Mouse (Mus musculus) midbrain, embryonic 16.5 days (tissue): ENCODE data around the gene Apom. TPM values are rescaled to one million over a fixed set of nuclear protein-coding genes. Genes with fewer than 3 reads are reported as not detected.

Source experiments
- ATAC-seq: fragments of 200-750 bp; cut with Nextera tagmentation; 2 replicates; pipeline ENCODE4 v1.8.0; 2017; ENCODE audit warnings: moderate TSS enrichment
- H3K27ac ChIP-seq: fragments of 300-500 bp; sonication (generic); 2 replicates; pipeline ENCODE4 v1.5.1; 2014; ENCODE audit warnings: mild to moderate bottlenecking, low read length, mixed read lengths
- H3K27me3 ChIP-seq: fragments of 300-500 bp; sonication (generic); 2 replicates; pipeline ENCODE4 v1.6.1; 2014; ENCODE audit warnings: low read depth, low read length, mixed read lengths; ENCODE audit not compliant: control insufficient read depth, insufficient read depth
- H3K36me3 ChIP-seq: fragments of 300-500 bp; sonication (generic); 2 replicates; pipeline ENCODE4 v1.6.1; 2014; ENCODE audit warnings: mild to moderate bottlenecking, low read length, moderate library complexity, mixed read lengths; ENCODE audit not compliant: control insufficient read depth, insufficient read depth
- H3K4me1 ChIP-seq: fragments of 300-500 bp; sonication (generic); 2 replicates; pipeline ENCODE4 v1.6.1; 2014; ENCODE audit warnings: mild to moderate bottlenecking, low read length, mixed read lengths; ENCODE audit not compliant: control insufficient read depth, insufficient read depth
- H3K4me2 ChIP-seq: fragments of 300-500 bp; sonication (generic); 2 replicates; pipeline ENCODE4 v1.6.1; 2014; ENCODE audit warnings: mild to moderate bottlenecking, low read length, mixed read lengths
- H3K4me3 ChIP-seq: fragments of 300-500 bp; sonication (generic); 2 replicates; pipeline ENCODE4 v1.5.1; 2014; ENCODE audit warnings: low read depth, mild to moderate bottlenecking, low read length, moderate library complexity, mixed read lengths
- H3K9ac ChIP-seq: fragments of 300-500 bp; sonication (generic); 2 replicates; pipeline ENCODE4 v1.6.1; 2014; ENCODE audit warnings: low read depth, low read length, mixed read lengths
- H3K9me3 ChIP-seq: fragments of 300-500 bp; sonication (generic); replicated peaks from 2 replicates; pipeline ENCODE4 v1.6.1; 2014; ENCODE audit warnings: mild to moderate bottlenecking, low read length, mixed read lengths; ENCODE audit not compliant: control insufficient read depth, poor library complexity, severe bottlenecking
- WGBS: fragments of 180-500 bp; shearing (Covaris S2); extraction: QIAGEN DNeasy Blood & Tissue Kit; methylation state at CpG from one replicate; pipeline ENCODE4 v1.1.7; 2014; 5-methylcytosine and 5-hydroxymethylcytosine counted together
- polyA plus RNA-seq: library from polyadenylated mRNA; unstranded; fragments of >200 nt; fragmentation: Nextera tagmentation; extraction: Ambion mirVana; gene quantifications from 2 replicates; pipeline ENCODE4 v1.2.1, GENCODE M21; 2015

The Apom gene
- polyA plus RNA-seq, 1 experiment from 2014 or later = 0.24 TPM

DNA sequence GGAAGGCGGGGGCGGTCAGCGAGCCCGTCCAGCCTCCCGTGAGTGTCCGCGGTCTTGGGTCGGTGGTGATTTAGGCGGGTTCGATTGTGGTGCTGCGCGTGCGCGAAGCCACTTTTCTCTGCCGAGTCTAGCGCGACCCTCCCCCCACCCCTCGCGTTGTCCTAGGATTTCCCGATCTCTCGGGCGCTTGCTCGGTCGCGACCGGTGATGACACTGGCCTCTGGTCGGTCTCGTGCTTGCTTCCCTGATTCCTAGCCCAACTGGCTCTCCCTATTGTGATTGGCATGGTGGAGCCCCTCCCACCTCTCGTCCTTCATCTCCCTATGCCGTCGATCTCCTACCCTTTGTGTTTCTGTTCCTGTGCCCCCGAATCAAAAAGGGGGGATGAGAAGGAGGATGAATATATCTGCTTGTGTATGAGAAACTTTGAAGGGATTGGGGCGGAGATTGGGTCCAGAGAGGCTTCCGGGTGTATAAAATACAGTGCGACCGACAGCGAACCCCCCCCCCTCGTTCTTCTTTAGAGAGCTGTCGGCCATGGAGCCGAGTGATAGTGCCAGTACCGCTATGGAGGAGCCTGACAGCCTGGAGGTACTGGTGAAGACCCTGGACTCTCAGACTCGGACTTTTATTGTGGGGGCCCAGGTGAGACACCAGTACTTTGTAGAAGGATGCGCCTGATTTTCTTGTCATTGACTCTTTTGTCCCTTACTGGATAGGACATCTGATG, 3.9 kb upstream of the Apom start:
- no peaks in the 10 kb centered on the region for H3K27me3 ChIP-seq
- H3K9me3 ChIP-seq = no peaks in the 10 kb centered on the region
- H3K4me2 ChIP-seq = peak overlapping the region; percentile 96
- H3K4me3 ChIP-seq = peak overlapping the region; percentile 79
- peak; percentile 68 for ATAC-seq
- peak overlapping the region; percentile 95 for H3K27ac ChIP-seq
- peak overlapping the region; percentile 84 for H3K9ac ChIP-seq
- peaks cover 14% of the 10 kb centered on the region for H3K36me3 ChIP-seq
- WGBS = under 1% methylated on average over 43 of the region's 43 CpGs
- H3K4me1 ChIP-seq = peaks cover 26% of the 10 kb centered on the region

DNA sequence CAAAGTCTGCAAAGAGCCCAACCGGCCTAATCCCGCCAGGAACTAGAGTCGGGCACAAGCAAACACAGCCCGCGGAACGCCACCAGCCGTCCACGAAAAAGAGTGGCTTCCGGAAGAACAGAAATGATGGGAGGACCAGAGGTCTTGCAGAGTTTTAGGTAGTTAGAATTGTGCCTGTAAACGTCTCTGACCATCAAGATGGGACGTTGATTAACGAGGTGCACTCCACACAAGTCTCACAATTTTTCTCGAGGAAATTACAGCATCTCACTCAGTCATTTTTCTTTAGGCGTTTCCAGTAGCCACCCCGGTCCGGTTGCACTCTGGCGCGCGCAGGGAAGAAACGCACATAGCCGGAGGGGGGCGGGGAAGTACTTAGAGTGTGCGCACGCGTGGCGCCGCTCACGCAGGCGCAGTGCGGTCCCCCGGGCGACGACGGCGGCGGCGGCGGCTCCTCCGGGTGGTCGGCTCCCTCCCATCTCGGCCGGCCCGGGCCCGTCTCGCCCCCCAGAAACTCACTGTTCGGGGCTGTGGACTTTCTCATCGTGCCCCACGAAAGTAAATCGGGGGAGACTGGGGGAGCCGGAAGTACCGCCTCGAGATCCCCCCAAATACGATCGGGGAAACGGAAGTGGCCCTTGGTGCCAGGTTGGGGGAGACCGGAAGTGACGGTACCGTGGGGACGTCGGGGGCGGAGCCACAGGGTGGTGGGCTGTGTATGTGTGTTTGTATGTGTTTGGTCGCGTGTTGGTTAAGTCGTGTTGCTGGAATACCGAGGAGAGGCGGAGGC, 3.1 kb upstream of the Apom start, which contains the start of gene Bag6:
Gene Bag6, plus strand, starts transcription at position 378 of the 790 bp plus-strand sequence.
- H3K9me3 ChIP-seq = no peaks in the 10 kb centered on the region
- H3K36me3 ChIP-seq = peaks cover 6% of the 10 kb centered on the region
- peak within 1 kb of the TSS; percentile 95 for H3K27ac ChIP-seq
- peak; percentile 96 for ATAC-seq
- WGBS = under 1% methylated on average over 66 of the region's 66 CpGs
- no peaks in the 10 kb centered on the region for H3K27me3 ChIP-seq
- H3K4me3 ChIP-seq = peak within 1 kb of the TSS; percentile 79
- peak within 1 kb of the TSS; percentile 84 for H3K9ac ChIP-seq
- peaks cover 26% of the 10 kb centered on the region for H3K4me1 ChIP-seq
- peak within 1 kb of the TSS; percentile 96 for H3K4me2 ChIP-seq

DNA sequence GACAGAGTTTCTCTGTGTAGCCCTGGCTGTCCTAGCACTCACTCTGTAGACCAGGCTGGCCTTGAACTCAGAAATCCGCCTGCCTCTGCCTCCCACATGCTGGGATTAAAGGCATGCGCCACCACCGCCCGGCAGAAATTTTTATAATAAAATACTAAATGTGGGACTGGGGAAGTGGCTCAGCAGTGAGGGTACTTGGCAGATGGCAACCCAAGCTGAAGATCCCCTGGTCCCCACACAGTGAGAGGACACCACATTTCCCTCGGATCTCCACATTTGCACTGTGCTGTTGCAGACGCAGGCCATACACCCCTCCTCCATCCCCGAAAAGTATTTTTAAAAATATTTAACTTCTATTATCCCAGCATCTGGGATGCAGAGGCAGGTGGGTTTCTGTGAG, 1.7 kb upstream of the Apom start:
- H3K36me3 ChIP-seq = no peaks in the 10 kb centered on the region; the same call in 1 of the 2 replicates
- H3K9ac ChIP-seq = no peak overlapping the region
- no peaks in the 10 kb centered on the region for H3K27me3 ChIP-seq
- H3K4me3 ChIP-seq = no peak overlapping the region
- no peak overlapping the region for H3K27ac ChIP-seq
- H3K4me2 ChIP-seq = no peak overlapping the region
- 94% methylated on average over 7 of the region's 7 CpGs for WGBS
- H3K4me1 ChIP-seq = peaks cover 25% of the 10 kb centered on the region
- no peaks in the 10 kb centered on the region for H3K9me3 ChIP-seq
- no peak for ATAC-seq

DNA sequence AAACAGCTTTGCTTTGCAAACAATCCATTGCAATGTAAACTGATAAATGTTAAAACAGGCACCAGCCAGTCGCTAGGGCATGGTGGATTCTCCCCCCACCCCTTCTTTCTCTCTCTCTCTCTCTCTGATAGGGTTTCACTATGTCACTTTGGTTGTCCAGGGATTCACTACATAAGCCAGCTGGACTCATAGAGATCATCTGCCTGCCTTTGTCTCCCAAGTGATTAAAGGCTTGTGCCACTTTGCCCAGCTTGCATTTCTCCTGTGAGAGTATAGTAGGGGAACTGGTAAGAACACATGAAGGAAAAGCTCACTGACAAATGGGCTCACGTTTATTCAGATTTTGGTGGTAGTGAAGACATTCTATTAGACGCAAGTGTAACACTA, 317 bp upstream of the Apom start:
- peaks cover 19% of the 10 kb centered on the region for H3K4me1 ChIP-seq
- H3K27me3 ChIP-seq = no peaks in the 10 kb centered on the region
- no peak overlapping the region for H3K27ac ChIP-seq
- H3K9me3 ChIP-seq = no peaks in the 10 kb centered on the region
- no peaks in the 10 kb centered on the region for H3K36me3 ChIP-seq
- no peak overlapping the region for H3K4me3 ChIP-seq
- ATAC-seq = no peak
- H3K9ac ChIP-seq = no peak overlapping the region
- H3K4me2 ChIP-seq = no peak overlapping the region
- 76% methylated on average over 3 of the region's 3 CpGs for WGBS

DNA sequence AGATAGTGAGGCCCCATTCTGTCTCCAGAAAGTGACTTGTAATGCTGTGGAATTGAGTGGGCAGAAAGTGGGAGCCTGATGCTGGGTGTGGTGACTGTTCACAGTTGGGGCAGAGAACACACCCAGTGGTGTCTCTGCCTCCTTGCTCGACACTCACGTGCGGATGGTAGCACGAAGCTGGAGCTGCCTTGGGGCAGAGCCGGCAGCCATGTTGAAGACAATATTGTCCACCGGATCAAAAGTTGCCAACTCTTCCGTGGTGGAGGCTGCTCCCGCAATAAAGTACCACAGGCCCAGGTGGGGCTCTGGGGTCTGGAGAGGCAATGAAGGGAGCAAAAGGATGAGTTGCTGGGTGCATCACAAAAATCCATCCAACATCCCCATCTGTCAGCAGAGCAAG, 812 bp downstream of the Apom start:
- 91% methylated on average over 8 of the region's 8 CpGs for WGBS
- H3K4me3 ChIP-seq = no peak overlapping the region
- peaks cover 17% of the 10 kb centered on the region for H3K4me1 ChIP-seq
- no peaks in the 10 kb centered on the region for H3K27me3 ChIP-seq
- no peak overlapping the region for H3K4me2 ChIP-seq
- H3K9ac ChIP-seq = no peak overlapping the region
- no peaks in the 10 kb centered on the region for H3K9me3 ChIP-seq
- H3K27ac ChIP-seq = no peak overlapping the region
- ATAC-seq = no peak
- H3K36me3 ChIP-seq = no peaks in the 10 kb centered on the region

DNA sequence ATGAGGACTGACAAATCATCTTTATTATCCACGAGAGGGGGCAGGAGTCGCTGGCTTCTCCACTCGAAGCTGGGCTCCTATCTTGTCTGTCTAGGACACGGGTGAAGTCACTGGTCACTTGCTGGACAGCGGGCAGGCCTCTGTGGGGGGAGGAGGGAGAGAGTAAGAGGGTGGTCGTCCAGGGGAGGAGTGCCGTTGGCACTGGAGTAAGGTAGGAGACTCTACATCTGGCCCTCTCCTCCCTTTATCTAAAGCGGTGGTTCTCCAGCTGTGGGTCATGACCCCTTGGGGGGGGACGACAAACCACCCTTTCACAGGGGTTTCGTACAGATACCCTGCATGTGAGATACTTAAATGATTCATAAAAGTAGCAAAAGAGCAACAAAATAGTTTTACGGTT, 2.9 kb downstream of the Apom start:
- H3K4me3 ChIP-seq = no peak overlapping the region
- H3K36me3 ChIP-seq = no peaks in the 10 kb centered on the region
- WGBS = 72% methylated on average over 11 of the region's 11 CpGs
- no peak for ATAC-seq
- no peaks in the 10 kb centered on the region for H3K27me3 ChIP-seq
- peaks cover 21% of the 10 kb centered on the region for H3K4me1 ChIP-seq
- no peak overlapping the region for H3K4me2 ChIP-seq
- H3K27ac ChIP-seq = no peak overlapping the region
- H3K9me3 ChIP-seq = no peaks in the 10 kb centered on the region
- no peak overlapping the region for H3K9ac ChIP-seq

DNA sequence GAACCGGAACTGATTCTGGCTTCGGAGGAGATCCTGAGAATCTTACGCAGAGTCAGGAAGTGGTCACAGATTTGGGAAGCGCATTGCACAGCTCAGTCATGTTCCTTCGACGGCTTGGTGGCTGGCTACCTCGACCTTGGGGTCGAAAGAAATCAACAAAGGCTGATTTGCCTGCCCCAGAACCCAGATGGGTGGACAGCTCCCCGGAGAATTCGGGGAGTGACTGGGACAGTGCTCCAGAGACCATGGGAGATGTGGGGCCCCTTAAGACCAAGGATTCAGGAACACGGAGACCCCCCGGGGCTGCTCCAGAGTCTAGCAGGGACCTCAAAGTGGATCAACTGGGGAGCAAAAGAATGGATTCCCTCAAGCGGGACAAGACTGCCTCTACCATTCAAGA, 4.8 kb downstream of the Apom start:
- no peaks in the 10 kb centered on the region for H3K27me3 ChIP-seq
- ATAC-seq = no peak
- H3K27ac ChIP-seq = no peak overlapping the region
- peak overlapping the region; percentile 88 for H3K9ac ChIP-seq
- H3K4me1 ChIP-seq = peaks cover 23% of the 10 kb centered on the region
- WGBS = 70% methylated on average over 13 of the region's 13 CpGs
- no peaks in the 10 kb centered on the region for H3K9me3 ChIP-seq
- H3K36me3 ChIP-seq = no peaks in the 10 kb centered on the region
- peak overlapping the region; percentile 76 for H3K4me2 ChIP-seq
- peak overlapping the region; percentile 74 for H3K4me3 ChIP-seq

DNA sequence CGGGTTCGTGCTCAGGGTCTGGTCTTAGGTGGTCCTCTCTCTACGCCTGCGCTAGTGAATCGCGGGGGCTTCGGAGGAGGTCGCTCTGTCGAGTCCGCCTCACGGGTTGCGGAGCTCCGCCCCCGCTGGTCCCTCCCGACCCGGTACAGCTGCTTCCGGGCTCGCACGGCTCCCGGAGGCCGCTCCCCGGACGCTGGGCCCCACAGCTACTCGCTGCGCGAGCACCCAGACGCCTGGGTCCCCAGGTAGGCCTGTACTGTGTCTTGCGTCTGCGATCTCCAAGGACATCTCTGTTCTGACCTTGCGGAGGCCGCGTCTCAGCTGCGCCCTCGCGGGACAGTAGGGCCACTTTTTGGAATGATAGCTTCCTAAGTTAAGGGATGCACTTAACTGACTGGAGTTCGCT, 5.6 kb downstream of the Apom start, which contains the start of gene D17H6S53E:
Gene D17H6S53E, plus strand, starts transcription at position 168 of the 406 bp plus-strand sequence.
- Histone ChIP-seq H3K9me3 (no peaks in the 10 kb centered on the region), H3K36me3 (no peaks in the 10 kb centered on the region), H3K4me1 (peaks cover 23% of the 10 kb centered on the region), H3K27ac (peak within 1 kb of the TSS; percentile 77), H3K4me3 (peak within 1 kb of the TSS; percentile 74), H3K9ac (peak within 1 kb of the TSS; percentile 88), H3K4me2 (peak within 1 kb of the TSS; percentile 76), H3K27me3 (no peaks in the 10 kb centered on the region)
- WGBS = under 1% methylated on average over 36 of the region's 36 CpGs
- ATAC-seq = peak; percentile 27

DNA sequence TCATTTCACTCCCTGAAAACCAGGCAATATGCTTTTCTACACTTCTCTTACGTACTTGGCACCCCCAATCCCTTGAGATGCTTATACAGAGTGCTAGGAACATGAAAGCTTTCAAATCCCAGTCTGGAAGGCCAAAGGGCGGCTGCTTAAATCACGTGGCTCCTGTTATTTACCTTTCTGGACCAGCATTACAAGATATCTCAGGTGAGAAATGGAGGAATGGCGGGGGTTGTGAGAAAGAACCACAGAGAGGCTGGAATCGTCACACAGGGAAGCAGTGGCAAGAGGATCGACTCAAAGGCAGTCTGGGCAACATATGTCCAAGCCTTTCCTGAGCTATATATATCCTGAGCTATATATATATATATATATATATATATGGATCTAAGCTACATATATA, 6.3 kb downstream of the Apom start:
- ATAC-seq = no peak
- H3K4me3 ChIP-seq = peak overlapping the region; percentile 74
- H3K9ac ChIP-seq = peak overlapping the region; percentile 88
- H3K9me3 ChIP-seq = no peaks in the 10 kb centered on the region
- peaks cover 23% of the 10 kb centered on the region for H3K4me1 ChIP-seq
- peak overlapping the region; percentile 76 for H3K4me2 ChIP-seq
- H3K27me3 ChIP-seq = no peaks in the 10 kb centered on the region
- WGBS = 32% methylated on average over 6 of the region's 6 CpGs
- H3K36me3 ChIP-seq = no peaks in the 10 kb centered on the region
- no peak overlapping the region for H3K27ac ChIP-seq
